Mouse (Mus musculus): Measurements from ENCODE around the gene Bco2. TPM values are rescaled to one million over a fixed set of nuclear protein-coding genes. Genes with fewer than 3 reads are reported as not detected.
A peak's percentile ranks its signal among the peaks of the same experiment; 100 is the strongest.

The Bco2 gene
- polyA plus RNA-seq, 1 experiment, result 0.09 TPM

DNA sequence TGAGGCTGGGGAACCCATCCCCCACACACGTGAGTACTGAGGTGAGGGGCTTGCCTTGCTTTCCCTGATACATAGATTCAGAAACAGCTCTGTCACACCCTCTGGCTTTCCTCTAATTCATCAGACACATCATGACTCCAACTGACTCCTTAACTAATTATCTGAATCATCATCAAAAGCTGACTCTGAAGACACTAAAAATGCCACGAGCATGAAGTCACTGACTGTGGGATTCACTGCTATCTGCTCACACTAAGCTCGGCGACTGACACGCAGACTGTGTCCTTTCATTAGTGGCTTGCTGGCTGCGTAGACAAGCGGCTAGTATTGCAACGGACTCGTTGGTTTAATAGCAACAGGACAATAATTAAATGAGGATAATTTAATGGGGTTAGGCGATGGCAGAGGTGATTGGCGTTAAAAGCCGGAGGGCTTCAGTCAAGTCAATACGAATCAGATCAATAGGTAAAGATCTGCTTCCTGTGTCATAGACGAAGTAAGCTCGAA is 54.5 kb downstream of the Bco2 start:
- TF ChIP-seq FLI1 (IDR thresholded peaks at IDR 0.05; ENCODE audit: low read length) (no peak), GATA1 (IDR thresholded peaks at IDR 0.05; ENCODE audit: borderline replicate concordance, low read length) (no peak)
- no peaks in the 10 kb centered on the region for H3K9me3 ChIP-seq
- no peaks in the 10 kb centered on the region for H3K36me3 ChIP-seq (replicated peaks; ENCODE audit: low read length)
- H3K27me3 ChIP-seq (replicated peaks), result peaks cover 6% of the 10 kb centered on the region
- peak overlapping the region; percentile 78 for H3K4me3 ChIP-seq (replicated peaks)
- peaks cover 45% of the 10 kb centered on the region for H3K4me1 ChIP-seq

- no peak for TF ChIP-seq GATA1 (IDR thresholded peaks at IDR 0.05; ENCODE audit: borderline replicate concordance, low read length)
- TF ChIP-seq FLI1 (IDR thresholded peaks at IDR 0.05; ENCODE audit: low read length), result no peak
- Histone ChIP-seq H3K27me3 (replicated peaks) (peaks cover 6% of the 10 kb centered on the region), H3K4me3 (replicated peaks) (peak overlapping the region; percentile 6), H3K36me3 (replicated peaks; ENCODE audit: low read length) (no peaks in the 10 kb centered on the region), H3K9me3 (no peaks in the 10 kb centered on the region), H3K4me1 (peaks cover 48% of the 10 kb centered on the region)
Measured at GRCm38 (mm10) chr9:50499781-50500180, 55.2 kb downstream of the Bco2 start.

DNA sequence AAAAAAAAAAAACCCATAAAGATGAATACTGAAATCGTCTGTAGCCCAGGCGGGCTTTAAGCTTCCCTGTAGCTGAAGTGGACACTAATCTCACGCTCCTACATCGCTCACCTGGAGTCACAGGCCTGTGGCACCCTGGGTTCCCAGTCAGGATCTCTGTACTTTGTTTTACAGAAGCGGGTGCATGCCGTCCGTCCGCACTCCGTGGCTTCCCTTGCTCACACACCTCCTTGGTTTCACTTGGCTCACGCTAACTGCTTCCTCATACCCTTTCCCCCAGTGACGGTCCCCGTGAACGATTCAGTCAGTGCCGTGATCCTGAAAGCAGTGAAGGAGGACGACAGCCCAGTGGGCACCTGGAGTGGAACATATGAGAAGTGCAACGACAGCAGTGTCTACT is 56.2 kb downstream of the Bco2 start:
- TF ChIP-seq FLI1 (IDR thresholded peaks at IDR 0.05; ENCODE audit: low read length) (no peak), GATA1 (IDR thresholded peaks at IDR 0.05; ENCODE audit: borderline replicate concordance, low read length) (no peak)
- Histone ChIP-seq H3K9me3 (no peaks in the 10 kb centered on the region), H3K4me3 (replicated peaks) (peak overlapping the region; percentile 21)

GRCm38 (mm10) chr9:50497536-50497935 is 57.4 kb downstream of the Bco2 start:
- no peak overlapping the region for H3K4me3 ChIP-seq (replicated peaks)
- H3K36me3 ChIP-seq (replicated peaks; ENCODE audit: low read length), result no peaks in the 10 kb centered on the region
- TF ChIP-seq FLI1 (IDR thresholded peaks at IDR 0.05; ENCODE audit: low read length) (no peak), GATA1 (IDR thresholded peaks at IDR 0.05; ENCODE audit: borderline replicate concordance, low read length) (no peak)
- H3K9me3 ChIP-seq, result no peaks in the 10 kb centered on the region
- peaks cover 3% of the 10 kb centered on the region for H3K27me3 ChIP-seq (replicated peaks)
- peaks cover 49% of the 10 kb centered on the region for H3K4me1 ChIP-seq

More for the DNA sequence above, 56.2 kb downstream of the Bco2 start:
- H3K4me1 ChIP-seq, result peaks cover 46% of the 10 kb centered on the region
- H3K36me3 ChIP-seq (replicated peaks; ENCODE audit: low read length), result no peaks in the 10 kb centered on the region
- H3K27me3 ChIP-seq (replicated peaks), result peaks cover 3% of the 10 kb centered on the region

- H3K9me3 ChIP-seq, result no peaks in the 10 kb centered on the region
- no peak overlapping the region for H3K4me3 ChIP-seq (replicated peaks)
- no peak for TF ChIP-seq FLI1 (IDR thresholded peaks at IDR 0.05; ENCODE audit: low read length)
- TF ChIP-seq GATA1 (IDR thresholded peaks at IDR 0.05; ENCODE audit: borderline replicate concordance, low read length), result no peak
Measured at GRCm38 (mm10) chr9:50497076-50497475, 57.9 kb downstream of the Bco2 start.

DNA sequence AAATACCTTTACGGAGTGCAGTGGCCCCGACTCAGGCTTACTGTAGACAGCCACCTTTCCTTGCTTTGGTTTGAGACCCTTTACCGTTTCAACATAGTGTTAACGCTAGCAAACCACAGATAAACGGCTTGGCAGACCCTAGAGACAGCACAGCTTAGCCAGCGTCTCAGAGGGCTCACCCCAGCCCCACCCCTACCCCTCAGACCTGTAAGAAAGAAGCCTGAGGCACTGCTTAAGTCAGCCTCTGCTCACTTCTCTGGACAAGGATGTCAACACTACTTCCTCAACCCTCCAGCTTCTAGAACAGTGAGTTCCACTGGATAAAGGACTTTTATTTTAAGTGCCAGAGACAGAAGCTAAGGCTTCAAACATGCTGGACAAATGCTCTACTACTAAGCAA is 58.4 kb downstream of the Bco2 start:
- TF ChIP-seq FLI1 (IDR thresholded peaks at IDR 0.05; ENCODE audit: low read length), result no peak
- TF ChIP-seq GATA1 (IDR thresholded peaks at IDR 0.05; ENCODE audit: borderline replicate concordance, low read length), result no peak
- Histone ChIP-seq H3K9me3 (no peaks in the 10 kb centered on the region), H3K4me3 (replicated peaks) (no peak overlapping the region), H3K27me3 (replicated peaks) (peaks cover 3% of the 10 kb centered on the region), H3K36me3 (replicated peaks; ENCODE audit: low read length) (no peaks in the 10 kb centered on the region), H3K4me1 (peaks cover 49% of the 10 kb centered on the region)

More at GRCm38 (mm10) chr9:50497076-50497475, 57.9 kb downstream of the Bco2 start:
- Histone ChIP-seq H3K27me3 (replicated peaks) (peaks cover 3% of the 10 kb centered on the region), H3K4me1 (peaks cover 49% of the 10 kb centered on the region), H3K36me3 (replicated peaks; ENCODE audit: low read length) (no peaks in the 10 kb centered on the region)

DNA sequence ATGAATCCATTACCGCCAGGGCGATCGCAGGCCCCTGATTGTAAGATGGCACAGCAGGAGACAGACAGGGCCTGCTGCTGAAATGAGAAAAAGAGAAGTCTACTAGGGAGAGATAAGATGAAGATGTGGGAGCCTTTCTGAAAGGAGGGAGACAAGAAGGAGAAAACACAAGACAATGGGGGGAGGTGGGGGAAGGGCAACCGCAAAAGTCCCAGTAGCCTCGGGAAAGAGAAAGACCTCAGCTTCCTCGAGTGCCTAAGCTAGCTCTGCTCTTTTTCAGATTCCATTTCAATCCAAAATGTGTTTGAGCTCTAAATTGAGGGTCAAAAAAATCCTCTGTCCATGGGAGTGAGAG is 58.9 kb downstream of the Bco2 start:
- peak overlapping the region; percentile 56 for H3K4me3 ChIP-seq (replicated peaks)

DNA sequence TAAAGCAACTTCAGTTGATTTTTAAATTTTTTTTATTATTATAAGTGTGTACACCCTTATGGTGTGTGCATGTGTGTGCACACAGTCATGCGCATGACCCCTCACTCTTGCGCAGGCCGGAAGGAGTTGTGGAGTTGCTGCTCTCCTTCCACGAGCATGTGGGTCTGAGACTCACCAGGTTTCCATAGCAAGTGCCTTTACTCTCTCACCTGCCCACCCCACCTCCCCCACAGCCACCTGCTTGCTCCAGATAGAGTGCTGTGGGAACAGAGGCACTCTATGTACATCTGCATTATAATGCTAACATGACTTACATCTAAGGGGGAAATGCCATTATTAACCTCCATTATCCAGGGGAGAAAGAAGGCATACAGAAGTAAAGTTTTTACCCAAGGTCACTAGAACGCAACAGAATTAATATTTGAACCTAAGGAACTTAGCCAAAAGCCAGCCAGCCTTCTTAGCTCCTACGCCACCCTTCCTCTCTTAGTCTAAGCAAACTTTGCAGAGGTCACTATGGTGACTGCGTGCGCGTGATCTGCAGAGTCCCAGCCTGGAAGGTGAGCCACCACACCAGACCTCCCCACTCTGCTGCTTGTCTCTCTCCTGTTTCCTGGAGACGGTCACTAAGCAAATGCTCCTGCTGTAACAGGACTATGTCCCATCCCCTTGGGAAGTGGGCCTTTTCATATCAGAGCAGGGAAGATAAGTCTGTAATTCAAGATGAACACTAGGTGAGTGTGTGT is 59.4 kb downstream of the Bco2 start:
- H3K4me1 ChIP-seq, result peaks cover 43% of the 10 kb centered on the region
- H3K4me3 ChIP-seq (replicated peaks), result peak overlapping the region; percentile 56
- no peaks in the 10 kb centered on the region for H3K36me3 ChIP-seq (replicated peaks; ENCODE audit: low read length)
- peaks cover 3% of the 10 kb centered on the region for H3K27me3 ChIP-seq (replicated peaks)
- TF ChIP-seq FLI1 (IDR thresholded peaks at IDR 0.05; ENCODE audit: low read length) (no peak), GATA1 (IDR thresholded peaks at IDR 0.05; ENCODE audit: borderline replicate concordance, low read length) (no peak)
- no peaks in the 10 kb centered on the region for H3K9me3 ChIP-seq

More for the DNA sequence above, 58.9 kb downstream of the Bco2 start:
- H3K9me3 ChIP-seq, result no peaks in the 10 kb centered on the region
- no peak for TF ChIP-seq FLI1 (IDR thresholded peaks at IDR 0.05; ENCODE audit: low read length)
- H3K36me3 ChIP-seq (replicated peaks; ENCODE audit: low read length), result no peaks in the 10 kb centered on the region
- H3K4me1 ChIP-seq, result peaks cover 49% of the 10 kb centered on the region
- peaks cover 3% of the 10 kb centered on the region for H3K27me3 ChIP-seq (replicated peaks)

- H3K9me3 ChIP-seq, result no peaks in the 10 kb centered on the region
- peaks cover 37% of the 10 kb centered on the region for H3K4me1 ChIP-seq
- no peak within 1 kb of the TSS for H3K4me3 ChIP-seq (replicated peaks)
- no peak for TF ChIP-seq GATA1 (IDR thresholded peaks at IDR 0.05; ENCODE audit: borderline replicate concordance, low read length)
- no peak for TF ChIP-seq FLI1 (IDR thresholded peaks at IDR 0.05; ENCODE audit: low read length)
- no peaks in the 10 kb centered on the region for H3K27me3 ChIP-seq (replicated peaks)
- no peaks in the 10 kb centered on the region for H3K36me3 ChIP-seq (replicated peaks; ENCODE audit: low read length)
Measured at GRCm38 (mm10) chr9:50494311-50494710, 60.7 kb downstream of the Bco2 start, which contains the start of gene Plet1. Gene Plet1 (plus strand): TSS chr9:50494525.

DNA sequence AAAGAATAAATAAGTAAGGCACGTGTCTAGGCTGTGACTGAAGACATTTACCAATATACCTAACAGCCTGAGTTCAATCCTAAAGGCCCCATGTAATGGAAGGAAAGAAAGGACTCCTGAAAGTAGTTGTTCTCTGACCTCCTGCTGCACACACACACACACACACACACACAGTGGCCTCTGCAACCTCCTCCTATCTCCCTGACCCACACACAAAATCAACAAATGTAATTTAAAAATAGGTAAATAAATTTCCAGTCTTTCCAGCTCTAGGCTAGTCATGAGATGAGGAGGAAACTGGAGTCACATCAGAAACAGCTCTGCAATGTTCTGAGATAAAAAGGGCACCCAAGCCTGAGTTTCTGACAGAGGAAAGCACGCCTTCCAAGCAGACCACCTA is 61.2 kb downstream of the Bco2 start:
- Histone ChIP-seq H3K9me3 (no peaks in the 10 kb centered on the region), H3K27me3 (replicated peaks) (no peaks in the 10 kb centered on the region), H3K4me3 (replicated peaks) (no peak overlapping the region), H3K4me1 (peaks cover 35% of the 10 kb centered on the region), H3K36me3 (replicated peaks; ENCODE audit: low read length) (no peaks in the 10 kb centered on the region)
- TF ChIP-seq FLI1 (IDR thresholded peaks at IDR 0.05; ENCODE audit: low read length) (no peak), GATA1 (IDR thresholded peaks at IDR 0.05; ENCODE audit: borderline replicate concordance, low read length) (no peak)

All from megakaryocyte, embryonic 14.5 days (primary cell).